Mouse (Mus musculus): ENCODE data around the gene Insm1. TPM values are rescaled to one million over a fixed set of nuclear protein-coding genes. Genes with fewer than 3 reads are reported as not detected.
A peak's percentile ranks its signal among the peaks of the same experiment; 100 is the strongest.

Gene Insm1
- not detected in 2 replicates for polyA plus RNA-seq (2012; ENCODE audit: insufficient read depth, insufficient read length, missing spikeins)

- no peak within 1 kb of the TSS for H3K27ac ChIP-seq (replicated peaks; ENCODE audit: low read depth, low read length)
- peak within 1 kb of the TSS; percentile 55 for H3K4me3 ChIP-seq (ENCODE audit: insufficient read depth, low read depth, low read length)
- H3K4me1 ChIP-seq (ENCODE audit: control insufficient read depth, insufficient read depth, insufficient read length, low read length): no peaks in the 10 kb centered on the region
Measured at GRCm38 (mm10) chr2:146221076-146221928, at the start of gene Insm1. Gene Insm1, plus strand, starts transcription at chr2:146221921.

DNA sequence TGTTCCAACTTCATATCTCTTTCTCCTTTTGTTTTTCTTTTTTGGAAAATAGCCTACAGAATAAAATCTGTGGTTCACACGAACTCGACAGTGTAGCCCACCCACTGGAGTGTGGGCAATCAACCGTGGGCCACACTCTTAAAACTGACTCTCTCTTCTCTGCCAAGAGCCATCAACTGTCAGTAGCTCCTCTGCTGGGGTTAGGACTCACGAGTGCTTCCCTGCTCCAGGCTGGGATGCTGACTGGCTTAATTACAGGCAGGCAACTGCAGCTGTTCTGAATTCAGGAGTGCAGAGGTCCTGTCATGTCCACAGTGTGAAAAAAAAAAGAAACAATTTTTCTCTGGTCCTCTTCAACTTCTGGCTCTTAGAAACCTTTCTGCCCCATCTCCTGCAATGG is 49.6 kb upstream of the Insm1 start:
- H3K4me3 ChIP-seq (ENCODE audit: insufficient read depth, low read depth, low read length): no peak overlapping the region
- no peaks in the 10 kb centered on the region for H3K4me1 ChIP-seq (ENCODE audit: control insufficient read depth, insufficient read depth, insufficient read length, low read length)
- H3K27ac ChIP-seq (replicated peaks; ENCODE audit: low read depth, low read length): no peak overlapping the region

GRCm38 (mm10) chr2:146174173-146174572 is 47.5 kb upstream of the Insm1 start:
- Histone ChIP-seq H3K27ac (replicated peaks; ENCODE audit: low read depth, low read length) (no peak overlapping the region), H3K4me1 (ENCODE audit: control insufficient read depth, insufficient read depth, insufficient read length, low read length) (no peaks in the 10 kb centered on the region), H3K4me3 (ENCODE audit: insufficient read depth, low read depth, low read length) (no peak overlapping the region)

- Histone ChIP-seq H3K27ac (replicated peaks; ENCODE audit: low read depth, low read length) (no peak overlapping the region), H3K4me3 (ENCODE audit: insufficient read depth, low read depth, low read length) (no peak overlapping the region), H3K4me1 (ENCODE audit: control insufficient read depth, insufficient read depth, insufficient read length, low read length) (no peaks in the 10 kb centered on the region)
Measured at GRCm38 (mm10) chr2:146178718-146179117, 43.0 kb upstream of the Insm1 start.

DNA sequence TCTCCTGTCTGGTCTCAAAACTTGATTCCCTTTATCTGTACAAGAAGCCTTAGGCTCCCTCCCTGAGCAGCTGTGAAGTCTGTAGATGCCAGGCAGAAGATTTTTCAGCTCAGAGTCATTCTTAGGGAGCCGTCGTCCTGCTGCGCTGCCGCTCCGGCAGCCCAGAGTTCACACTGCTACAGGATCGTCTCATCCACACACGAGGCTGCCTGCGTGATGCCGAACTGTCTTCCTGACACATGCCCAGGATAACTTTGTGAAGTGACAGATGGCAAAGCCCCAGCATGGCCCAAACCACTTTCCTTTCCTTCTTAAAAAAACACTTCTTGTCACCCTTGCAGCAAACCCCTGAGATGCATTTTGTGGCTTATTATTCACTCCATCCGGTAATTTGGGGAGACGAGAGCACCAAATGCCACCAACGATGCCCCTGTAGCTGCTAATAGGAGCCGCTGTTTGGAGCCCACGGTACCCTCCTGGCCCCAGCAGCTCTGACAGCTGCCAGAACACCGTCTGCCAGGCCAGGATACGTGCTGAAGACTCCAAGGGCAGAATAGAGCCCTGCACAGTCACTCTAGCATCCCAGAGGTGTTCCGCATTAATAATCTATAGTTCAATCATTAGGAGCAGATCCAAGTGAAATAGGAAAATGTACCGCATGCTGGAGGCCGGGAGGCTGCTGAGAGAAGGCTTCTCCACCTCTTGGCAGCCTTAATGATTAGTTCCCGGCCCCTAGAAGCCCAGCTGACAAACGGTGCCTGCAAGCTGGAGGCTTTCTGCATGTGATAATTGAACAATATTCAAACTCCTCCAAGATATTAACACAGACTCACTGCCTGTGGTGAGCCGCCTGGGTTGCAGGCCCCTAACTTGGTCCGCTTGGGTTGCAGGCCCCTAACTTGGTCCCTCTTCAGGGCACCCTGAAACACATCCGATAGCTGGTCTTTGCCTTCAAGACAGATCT is 37.6 kb upstream of the Insm1 start:
- Histone ChIP-seq H3K4me1 (ENCODE audit: control insufficient read depth, insufficient read depth, insufficient read length, low read length) (no peaks in the 10 kb centered on the region), H3K4me3 (ENCODE audit: insufficient read depth, low read depth, low read length) (no peak overlapping the region)

GRCm38 (mm10) chr2:146196126-146196525 is 25.6 kb upstream of the Insm1 start:
- Histone ChIP-seq H3K4me1 (ENCODE audit: control insufficient read depth, insufficient read depth, insufficient read length, low read length) (no peaks in the 10 kb centered on the region), H3K4me3 (ENCODE audit: insufficient read depth, low read depth, low read length) (no peak overlapping the region), H3K27ac (replicated peaks; ENCODE audit: low read depth, low read length) (no peak overlapping the region)

More for the DNA sequence above, 37.6 kb upstream of the Insm1 start:
- H3K27ac ChIP-seq (replicated peaks; ENCODE audit: low read depth, low read length): no peak overlapping the region

DNA sequence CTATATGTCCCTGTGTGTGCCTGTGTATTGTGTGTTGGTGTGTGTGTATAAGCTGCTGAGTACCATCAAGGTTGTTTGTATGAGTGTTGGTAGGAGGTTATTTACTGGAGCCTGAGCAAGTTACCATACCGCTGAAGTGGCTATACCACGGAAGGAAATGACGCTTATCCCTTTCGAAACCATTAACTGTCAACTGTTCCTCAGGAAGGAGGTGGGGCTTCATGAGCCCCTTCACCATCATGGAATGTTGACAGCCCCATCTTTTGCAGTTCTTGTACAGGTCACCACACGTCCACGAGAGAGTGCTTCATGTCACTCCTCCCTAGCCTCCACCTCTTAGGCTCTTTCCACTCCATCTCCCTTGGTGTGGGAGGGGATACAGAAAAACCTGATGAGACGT is 23.8 kb upstream of the Insm1 start:
- Histone ChIP-seq H3K4me3 (ENCODE audit: insufficient read depth, low read depth, low read length) (no peak overlapping the region), H3K4me1 (ENCODE audit: control insufficient read depth, insufficient read depth, insufficient read length, low read length) (no peaks in the 10 kb centered on the region), H3K27ac (replicated peaks; ENCODE audit: low read depth, low read length) (no peak overlapping the region)

GRCm38 (mm10) chr2:146210968-146211367 is 10.8 kb upstream of the Insm1 start:
- no peaks in the 10 kb centered on the region for H3K4me1 ChIP-seq (ENCODE audit: control insufficient read depth, insufficient read depth, insufficient read length, low read length)
- no peak overlapping the region for H3K4me3 ChIP-seq (ENCODE audit: insufficient read depth, low read depth, low read length)
- no peak overlapping the region for H3K27ac ChIP-seq (replicated peaks; ENCODE audit: low read depth, low read length)

- H3K4me3 ChIP-seq (ENCODE audit: insufficient read depth, low read depth, low read length): no peak overlapping the region
- H3K4me1 ChIP-seq (ENCODE audit: control insufficient read depth, insufficient read depth, insufficient read length, low read length): no peaks in the 10 kb centered on the region
- H3K27ac ChIP-seq (replicated peaks; ENCODE audit: low read depth, low read length): no peak overlapping the region
Measured at GRCm38 (mm10) chr2:146214715-146215114, 7.0 kb upstream of the Insm1 start.

DNA sequence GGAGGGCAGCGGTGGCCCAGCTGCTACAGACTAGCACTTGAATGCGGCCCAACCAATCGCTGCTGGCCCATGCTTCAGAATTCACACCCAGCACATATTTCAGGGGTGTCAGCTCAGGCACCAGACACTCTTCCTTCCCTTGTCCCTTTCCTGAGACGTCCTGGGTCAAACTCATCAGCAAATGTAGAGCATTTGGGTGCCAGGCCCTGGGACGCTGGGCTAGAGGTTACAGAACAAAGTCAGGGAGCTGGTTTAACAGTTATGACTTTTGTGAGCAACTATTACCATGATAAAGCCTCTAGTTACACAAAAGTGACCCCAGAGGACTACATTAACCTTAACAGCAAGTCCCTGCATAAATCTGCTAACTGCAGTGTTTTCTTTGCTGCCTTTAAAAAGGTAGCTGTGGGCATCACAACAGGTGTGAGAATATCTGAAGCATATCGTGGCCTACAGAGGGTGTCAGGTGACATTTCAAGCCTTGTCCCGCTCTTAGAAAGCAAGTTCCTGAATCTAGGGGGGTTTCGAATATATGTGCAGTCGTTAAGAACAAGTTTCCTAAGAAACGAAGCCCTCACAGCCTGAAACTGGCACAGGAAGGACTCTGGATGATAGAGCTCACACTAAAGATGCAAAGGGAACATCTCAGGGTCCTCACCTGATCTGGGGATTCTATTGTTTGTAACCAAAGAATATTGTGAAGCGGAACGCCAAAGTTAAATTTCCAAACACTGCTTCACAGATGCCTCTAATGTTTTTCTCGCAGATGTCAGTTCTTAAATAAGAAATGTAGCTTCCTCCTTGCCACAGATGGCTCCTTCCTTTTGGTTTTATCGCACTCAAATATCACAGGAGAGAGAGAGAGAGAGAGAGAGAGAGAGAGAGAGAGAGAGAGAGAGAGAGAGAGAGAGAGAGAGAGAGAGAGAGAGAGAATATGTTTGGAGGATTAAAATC is 5.3 kb upstream of the Insm1 start:
- Histone ChIP-seq H3K4me3 (ENCODE audit: insufficient read depth, low read depth, low read length) (no peak overlapping the region), H3K27ac (replicated peaks; ENCODE audit: low read depth, low read length) (no peak overlapping the region), H3K4me1 (ENCODE audit: control insufficient read depth, insufficient read depth, insufficient read length, low read length) (no peaks in the 10 kb centered on the region)

GRCm38 (mm10) chr2:146217227-146217980 is 4.3 kb upstream of the Insm1 start:
- Histone ChIP-seq H3K27ac (replicated peaks; ENCODE audit: low read depth, low read length) (no peak overlapping the region), H3K4me1 (ENCODE audit: control insufficient read depth, insufficient read depth, insufficient read length, low read length) (no peaks in the 10 kb centered on the region), H3K4me3 (ENCODE audit: insufficient read depth, low read depth, low read length) (no peak overlapping the region)

DNA sequence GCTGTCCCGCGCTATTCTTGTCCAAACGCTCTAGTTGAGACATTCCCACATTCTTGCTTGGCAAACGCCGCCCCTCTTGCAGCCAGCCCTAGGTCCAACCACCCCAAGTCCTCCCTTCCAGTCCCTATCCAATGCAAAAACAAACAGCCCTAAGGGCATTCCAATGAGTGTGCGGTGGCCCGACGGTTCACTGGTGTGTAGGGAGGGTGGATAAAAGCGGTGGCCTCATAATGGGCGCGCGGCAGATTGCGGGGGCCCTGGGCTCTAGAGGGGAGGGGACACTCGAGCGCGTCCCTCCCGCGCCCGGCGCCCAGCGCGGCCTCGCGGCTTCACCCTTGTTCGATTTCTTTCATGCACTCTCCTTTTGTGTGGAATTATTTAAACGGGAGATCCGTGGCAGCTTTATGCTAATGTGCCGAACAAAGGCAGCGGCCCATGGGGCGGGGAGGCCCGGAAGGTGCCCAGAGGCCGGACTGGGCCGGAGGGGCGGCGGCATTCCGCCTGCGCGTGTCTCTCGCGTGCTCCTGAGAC is 3.5 kb upstream of the Insm1 start:
- H3K27ac ChIP-seq (replicated peaks; ENCODE audit: low read depth, low read length): no peak overlapping the region
- H3K4me1 ChIP-seq (ENCODE audit: control insufficient read depth, insufficient read depth, insufficient read length, low read length): no peaks in the 10 kb centered on the region
- 0 out of 2 replicates have a peak overlapping the region, but pooled peaks have one; percentile 5 for H3K4me3 ChIP-seq (ENCODE audit: insufficient read depth, low read depth, low read length)

- no peaks in the 10 kb centered on the region for H3K4me1 ChIP-seq (ENCODE audit: control insufficient read depth, insufficient read depth, insufficient read length, low read length)
- no peak overlapping the region for H3K4me3 ChIP-seq (ENCODE audit: insufficient read depth, low read depth, low read length)
- H3K27ac ChIP-seq (replicated peaks; ENCODE audit: low read depth, low read length): no peak overlapping the region
Measured at GRCm38 (mm10) chr2:146218881-146219535, 2.7 kb upstream of the Insm1 start.
